Mouse (Mus musculus) C2C12 (cell line): Measurements from ENCODE around the gene Pus10.

Experiments
- CEBPB ChIP-seq: IDR thresholded peaks from one replicate; pipeline ENCODE4 v1.6.1; 2011; ENCODE audit warnings: low read depth, mild to moderate bottlenecking, control low read depth, moderate library complexity
- CTCF ChIP-seq: IDR thresholded peaks from one replicate; pipeline ENCODE4 v1.5.1; 2011; ENCODE audit not compliant: control insufficient read depth, insufficient read depth, insufficient read length
- FOSL1 ChIP-seq: IDR thresholded peaks from one replicate; pipeline ENCODE4 v1.8.0; 2011; ENCODE audit warnings: mild to moderate bottlenecking, low read length; ENCODE audit not compliant: poor library complexity, insufficient read depth, severe bottlenecking
- MAX ChIP-seq: IDR thresholded peaks from one replicate; pipeline ENCODE4 v1.6.1; 2011; ENCODE audit warnings: mild to moderate bottlenecking, control low read depth
- MYOD1 ChIP-seq: IDR thresholded peaks from one replicate; pipeline ENCODE4 v1.6.1; 2011; ENCODE audit warnings: low read depth; ENCODE audit not compliant: control insufficient read depth, insufficient read length
- MYOG ChIP-seq: IDR thresholded peaks from one replicate; pipeline ENCODE4 v1.6.1; 2011; ENCODE audit not compliant: control insufficient read depth, insufficient read length; ENCODE audit errors: extremely low read depth
- USF1 ChIP-seq: IDR thresholded peaks from one replicate; pipeline ENCODE4 v1.6.1; 2011; ENCODE audit warnings: low read depth, mild to moderate bottlenecking, control low read depth, moderate library complexity

DNA sequence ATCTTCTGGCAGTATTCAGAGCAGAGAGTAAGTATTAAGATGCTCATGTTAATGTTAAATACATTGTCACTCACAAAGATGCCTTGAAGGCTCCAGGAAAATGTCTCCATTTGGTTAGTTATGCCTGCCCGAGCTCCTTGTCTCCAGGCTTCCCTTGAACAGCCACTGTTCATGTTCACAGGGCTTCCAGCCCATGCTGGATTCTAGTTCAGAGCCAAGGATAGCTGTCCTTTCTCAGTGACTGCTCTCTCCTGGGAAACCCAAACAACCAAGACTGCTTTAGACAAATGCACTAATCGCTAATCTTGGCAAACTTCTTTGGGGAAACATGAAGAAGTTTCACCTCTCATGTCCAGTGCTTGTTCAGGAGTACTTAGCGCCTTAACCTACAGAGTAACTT, 46.8 kb downstream of the Pus10 start:
- TF ChIP-seq MAX (no peak), USF1 (no peak), CTCF (no peak), MYOD1 (no peak), MYOG (no peak), FOSL1 (no peak), CEBPB (no peak)
